Mouse (Mus musculus): ENCODE measurements at regions not wholly inside any gene's neighbourhood (a gene's known extent, or its start where the extent isn't known, plus 50 kb on each side); places are given as distances from the start of the nearest gene placed in this dataset.

DNA sequence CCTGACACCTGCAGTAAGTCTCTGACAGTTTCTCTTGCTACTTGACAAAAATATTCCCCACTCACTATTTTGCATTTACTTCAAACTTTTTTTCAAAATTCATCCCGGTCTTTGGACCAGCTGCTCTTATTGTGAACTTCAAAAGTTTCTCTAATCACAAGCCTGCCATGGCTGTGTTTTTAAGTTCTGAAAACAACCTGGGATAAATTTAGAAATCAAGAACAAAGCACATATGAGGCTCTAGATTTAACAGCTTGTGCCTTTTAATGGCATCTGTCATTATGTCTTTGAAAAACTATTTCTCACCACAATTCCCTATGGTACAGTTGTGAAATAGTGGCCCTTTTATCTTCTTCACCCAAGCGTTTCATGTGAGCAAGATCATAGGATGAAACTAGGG is 232.4 kb upstream of the Kcnd2 start:
- Histone ChIP-seq H3K9me3 (no peaks in the 10 kb centered on the region), H3K4me2 (no peak overlapping the region), H3K4me1 (replicated peaks) (no peaks in the 10 kb centered on the region), H3K27ac (no peak overlapping the region), H3K36me3 (no peaks in the 10 kb centered on the region), H3K4me3 (replicated peaks) (no peak overlapping the region), H3K27me3 (no peaks in the 10 kb centered on the region), H3K9ac (replicated peaks) (no peak overlapping the region)
- 76% methylated on average over 2 of the region's 2 CpGs for WGBS
- no peak for ATAC-seq (ENCODE audit: insufficient number of reproducible peaks, insufficient read depth, low FRiP score, low TSS enrichment, low read depth)

DNA sequence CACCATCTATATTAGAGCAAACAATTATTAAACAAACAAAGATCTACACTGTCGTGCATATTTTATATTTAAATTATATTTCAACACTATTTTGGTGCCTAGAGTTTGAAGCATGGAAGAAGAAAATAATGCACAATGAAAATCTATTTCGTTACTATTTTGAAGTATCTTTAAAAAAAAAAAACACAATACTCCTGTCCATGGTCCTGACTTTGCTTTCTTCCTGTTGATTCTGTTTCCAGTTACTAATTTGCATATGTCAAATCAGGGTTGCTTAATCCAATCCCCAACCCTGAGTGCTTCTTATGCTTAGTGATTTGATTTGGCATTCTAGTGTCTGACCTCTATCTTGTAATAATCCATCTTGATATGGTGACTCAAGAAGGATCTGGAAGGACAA is 210.2 kb upstream of the Kcnd2 start:
- no peaks in the 10 kb centered on the region for H3K27me3 ChIP-seq
- WGBS, result 71% methylated on average over 2 of the region's 2 CpGs
- no peak overlapping the region for H3K4me2 ChIP-seq
- H3K4me1 ChIP-seq (replicated peaks), result no peaks in the 10 kb centered on the region
- H3K4me3 ChIP-seq (replicated peaks), result no peak overlapping the region
- H3K36me3 ChIP-seq, result no peaks in the 10 kb centered on the region
- H3K27ac ChIP-seq, result no peak overlapping the region
- no peaks in the 10 kb centered on the region for H3K9me3 ChIP-seq
- ATAC-seq (ENCODE audit: insufficient number of reproducible peaks, insufficient read depth, low FRiP score, low TSS enrichment, low read depth), result no peak
- H3K9ac ChIP-seq (replicated peaks), result no peak overlapping the region

DNA sequence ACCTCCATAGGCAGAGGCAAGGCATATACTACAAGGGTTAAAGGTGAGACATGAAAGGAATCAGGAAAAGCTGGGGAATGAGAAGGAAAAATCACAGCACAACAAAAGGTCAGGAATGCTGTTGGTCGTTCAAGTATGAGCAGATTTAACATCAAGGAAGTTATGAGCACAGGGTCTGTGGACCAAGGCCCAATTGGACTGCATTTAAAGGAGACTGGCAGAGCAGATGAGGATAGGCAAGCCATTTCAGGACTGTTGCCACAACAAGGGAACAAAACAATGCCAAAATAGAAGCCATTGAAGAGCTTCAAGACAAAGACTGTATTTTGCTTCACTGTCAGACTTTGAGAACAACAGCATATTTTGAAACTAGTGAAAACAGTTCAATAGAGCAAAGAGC is 167.4 kb upstream of the Kcnd2 start:
- no peak for ATAC-seq (ENCODE audit: insufficient number of reproducible peaks, insufficient read depth, low FRiP score, low TSS enrichment, low read depth)
- WGBS, result 31% methylated on average over 1 of the region's 1 CpGs
- no peaks in the 10 kb centered on the region for H3K4me1 ChIP-seq (replicated peaks)
- no peak overlapping the region for H3K4me3 ChIP-seq (replicated peaks)
- H3K36me3 ChIP-seq, result no peaks in the 10 kb centered on the region
- H3K27ac ChIP-seq, result no peak overlapping the region
- H3K27me3 ChIP-seq, result no peaks in the 10 kb centered on the region
- H3K9me3 ChIP-seq, result no peaks in the 10 kb centered on the region
- H3K9ac ChIP-seq (replicated peaks), result no peak overlapping the region
- no peak overlapping the region for H3K4me2 ChIP-seq

DNA sequence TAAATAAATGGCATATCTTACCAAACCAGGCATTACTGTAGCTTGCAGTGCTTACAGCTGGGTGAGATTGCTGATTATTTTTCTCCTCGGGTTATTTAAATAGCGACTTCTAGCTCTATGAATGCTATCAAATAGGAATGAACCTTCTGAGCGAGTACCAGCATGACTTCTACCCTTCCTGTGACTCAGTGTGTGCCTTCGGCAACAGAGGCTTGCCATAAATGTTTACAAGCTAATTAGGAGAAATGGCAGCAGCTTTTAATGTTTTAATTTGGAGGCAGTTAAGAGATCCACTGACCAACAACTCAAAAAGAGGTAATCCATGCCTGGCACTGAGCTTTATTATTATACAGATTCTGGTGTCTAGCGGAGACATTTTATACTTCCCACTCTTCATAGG is 122.3 kb upstream of the Kcnd2 start:
- H3K4me3 ChIP-seq (replicated peaks), result no peak overlapping the region
- no peaks in the 10 kb centered on the region for H3K27me3 ChIP-seq
- no peaks in the 10 kb centered on the region for H3K36me3 ChIP-seq
- H3K9me3 ChIP-seq, result no peaks in the 10 kb centered on the region
- no peak overlapping the region for H3K27ac ChIP-seq
- peaks cover 3% of the 10 kb centered on the region; the same call in 1 of the 2 replicates for H3K4me1 ChIP-seq (replicated peaks)
- WGBS, result 30% methylated on average over 5 of the region's 5 CpGs
- H3K9ac ChIP-seq (replicated peaks), result no peak overlapping the region
- ATAC-seq (ENCODE audit: insufficient number of reproducible peaks, insufficient read depth, low FRiP score, low TSS enrichment, low read depth), result peak; percentile 75; the same call in 1 of the 2 replicates
- H3K4me2 ChIP-seq, result no peak overlapping the region

DNA sequence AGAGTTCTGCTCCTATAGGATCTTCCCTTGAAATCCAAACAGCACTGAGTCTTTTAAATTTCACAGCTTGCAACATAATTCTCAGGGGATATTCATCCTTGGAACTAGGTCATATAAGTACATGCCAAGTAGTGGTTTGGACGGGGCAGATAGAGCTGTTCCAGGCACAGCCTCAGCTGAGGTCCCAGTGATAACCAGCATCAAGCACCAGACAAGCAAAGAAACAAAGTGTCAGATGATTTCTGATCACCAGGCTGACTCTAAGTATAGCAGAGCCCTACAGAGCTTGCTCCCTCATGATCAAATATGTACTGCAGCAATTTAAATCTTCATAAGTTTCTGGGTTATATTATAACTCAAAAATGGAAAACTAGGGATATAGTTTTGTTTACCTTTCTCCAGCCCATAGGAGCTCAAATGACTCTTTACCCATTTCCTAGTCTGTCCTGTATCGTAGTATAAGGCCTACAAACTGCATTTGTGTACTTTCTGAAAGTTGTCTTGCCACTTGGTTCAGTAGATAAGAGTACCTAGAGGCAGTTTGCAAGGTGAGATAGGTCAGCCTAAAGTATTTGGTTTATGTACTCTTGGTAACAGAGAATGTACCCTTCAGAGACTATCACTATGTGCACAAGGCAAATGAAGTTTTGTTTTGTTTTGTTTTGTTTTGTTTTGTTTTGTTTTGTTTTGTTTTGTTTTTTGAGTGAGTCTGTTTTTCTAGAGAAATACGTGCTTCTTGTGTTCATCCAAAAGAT is 103.9 kb upstream of the Kcnd2 start:
- no peaks in the 10 kb centered on the region for H3K4me1 ChIP-seq (replicated peaks)
- no peak overlapping the region for H3K9ac ChIP-seq (replicated peaks)
- no peaks in the 10 kb centered on the region for H3K9me3 ChIP-seq
- no peak for ATAC-seq (ENCODE audit: insufficient number of reproducible peaks, insufficient read depth, low FRiP score, low TSS enrichment, low read depth)
- no peaks in the 10 kb centered on the region for H3K36me3 ChIP-seq
- H3K4me3 ChIP-seq (replicated peaks), result no peak overlapping the region
- H3K4me2 ChIP-seq, result no peak overlapping the region
- no peak overlapping the region for H3K27ac ChIP-seq
- 75% methylated on average over 3 of the region's 3 CpGs for WGBS
- H3K27me3 ChIP-seq, result no peaks in the 10 kb centered on the region

DNA sequence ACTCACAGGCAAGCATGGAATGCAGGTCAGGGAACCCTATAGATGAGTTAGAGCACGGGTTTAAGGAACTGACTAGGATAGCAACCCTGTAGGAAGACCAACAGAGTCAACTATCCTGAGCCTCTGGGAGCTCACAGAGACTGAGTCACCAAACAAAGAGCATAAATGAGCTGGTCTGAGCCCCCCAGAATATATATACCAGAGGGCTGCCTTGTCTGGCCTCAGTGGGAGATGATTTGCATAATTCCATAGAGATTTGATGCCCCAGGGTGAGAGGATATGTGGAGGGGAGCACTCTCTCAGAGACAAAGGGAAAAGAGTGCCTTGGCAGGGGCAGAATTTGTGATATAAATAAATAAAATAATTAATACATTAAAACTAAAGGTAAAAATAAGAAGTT is 93.2 kb upstream of the Kcnd2 start:
- Histone ChIP-seq H3K9me3 (no peaks in the 10 kb centered on the region), H3K36me3 (no peaks in the 10 kb centered on the region), H3K27me3 (no peaks in the 10 kb centered on the region), H3K9ac (replicated peaks) (no peak overlapping the region), H3K4me1 (replicated peaks) (no peaks in the 10 kb centered on the region), H3K4me2 (no peak overlapping the region), H3K4me3 (replicated peaks) (no peak overlapping the region), H3K27ac (no peak overlapping the region)
- 64% methylated on average over 1 of the region's 1 CpGs for WGBS
- no peak for ATAC-seq (ENCODE audit: insufficient number of reproducible peaks, insufficient read depth, low FRiP score, low TSS enrichment, low read depth)

DNA sequence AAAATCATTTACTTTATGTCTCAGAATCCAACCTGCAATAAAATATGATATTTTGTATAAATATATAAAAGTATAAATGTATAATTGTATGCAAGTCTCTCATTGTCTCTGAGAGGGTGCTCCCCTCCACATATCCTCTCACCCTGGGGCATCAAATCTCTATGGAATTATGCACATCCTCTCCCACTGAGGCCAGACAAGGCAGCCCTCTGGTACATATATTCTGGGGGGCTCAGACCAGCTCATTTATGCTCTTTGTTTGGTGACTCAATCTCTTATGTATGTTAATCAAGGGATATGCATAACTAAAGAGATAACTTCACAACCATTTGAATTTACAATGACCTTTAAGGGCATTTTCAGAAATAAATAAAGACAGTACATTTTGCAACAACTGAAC is 92.5 kb upstream of the Kcnd2 start:
- H3K4me2 ChIP-seq, result no peak overlapping the region
- no peak for ATAC-seq (ENCODE audit: insufficient number of reproducible peaks, insufficient read depth, low FRiP score, low TSS enrichment, low read depth)
- H3K27ac ChIP-seq, result no peak overlapping the region
- no peak overlapping the region for H3K9ac ChIP-seq (replicated peaks)
- no peak overlapping the region for H3K4me3 ChIP-seq (replicated peaks)
- no peaks in the 10 kb centered on the region for H3K27me3 ChIP-seq
- no peaks in the 10 kb centered on the region for H3K4me1 ChIP-seq (replicated peaks)
- H3K36me3 ChIP-seq, result no peaks in the 10 kb centered on the region
- no peaks in the 10 kb centered on the region for H3K9me3 ChIP-seq

Measured in limb, embryonic 12.5 days (tissue).